Mouse (Mus musculus) thymus, adult 2 months (tissue): ENCODE results near the gene Rgs10.

Experiments
- CTCF ChIP-seq: fragments of 200-500 bp; IDR thresholded peaks from 2 replicates; pipeline ENCODE4 v1.5.1; 2012; ENCODE audit warnings: mild to moderate bottlenecking, control low read depth, low read length, moderate library complexity, borderline replicate concordance; ENCODE audit not compliant: control insufficient read depth, poor library complexity, insufficient read depth; ENCODE audit errors: extremely low read depth
- POLR2A ChIP-seq: fragments of 200-500 bp; IDR thresholded peaks from 2 replicates; pipeline ENCODE4 v1.6.1; 2012; ENCODE audit warnings: mild to moderate bottlenecking, low read length, control low read depth, moderate library complexity; ENCODE audit not compliant: control insufficient read depth, poor library complexity, insufficient read depth; ENCODE audit errors: extremely low read depth

GRCm38 (mm10) chr7:128403586-128403985, 15.0 kb downstream of the Rgs10 start:
- TF ChIP-seq CTCF = no peak
- TF ChIP-seq POLR2A = no peak
